Mouse (Mus musculus) left cerebral cortex, adult 11 months (tissue): Measurements from ENCODE around the gene Kat6b.

Experiments used
- DNase-seq: peaks from one replicate; pipeline ENCODE4 v3.0.0; 2022; ENCODE audit warnings: low spot score

The Kat6b gene

GRCm38 (mm10) chr14:21560481-21561209, 79.4 kb downstream of the Kat6b start:
- DNase-seq: no peak

- no peak for DNase-seq
Observed at GRCm38 (mm10) chr14:21561396-21562065, 80.3 kb downstream of the Kat6b start.

- no peak for DNase-seq
Observed at GRCm38 (mm10) chr14:21563584-21564118, 82.4 kb downstream of the Kat6b start.

GRCm38 (mm10) chr14:21565541-21566353, 84.5 kb downstream of the Kat6b start:
- no peak for DNase-seq

- DNase-seq: no peak
Observed at GRCm38 (mm10) chr14:21567293-21567984, 86.2 kb downstream of the Kat6b start.

- no peak for DNase-seq
Observed at GRCm38 (mm10) chr14:21568821-21569220, 87.6 kb downstream of the Kat6b start.

GRCm38 (mm10) chr14:21574686-21575309, 93.6 kb downstream of the Kat6b start:
- no peak for DNase-seq

GRCm38 (mm10) chr14:21576867-21577266, 95.6 kb downstream of the Kat6b start:
- DNase-seq: no peak

- no peak for DNase-seq
Observed at GRCm38 (mm10) chr14:21581198-21581597, 100.0 kb downstream of the Kat6b start.

- no peak for DNase-seq
Observed at GRCm38 (mm10) chr14:21582301-21582700, 101.1 kb downstream of the Kat6b start.

- no peak for DNase-seq
Observed at GRCm38 (mm10) chr14:21583051-21583450, 101.8 kb downstream of the Kat6b start.

GRCm38 (mm10) chr14:21583868-21584267, 102.6 kb downstream of the Kat6b start:
- DNase-seq: no peak

- no peak for DNase-seq
Observed at GRCm38 (mm10) chr14:21584468-21585135, 103.4 kb downstream of the Kat6b start.

- no peak for DNase-seq
Observed at GRCm38 (mm10) chr14:21585491-21586251, 104.4 kb downstream of the Kat6b start.

GRCm38 (mm10) chr14:21586481-21587118, 105.4 kb downstream of the Kat6b start:
- DNase-seq: no peak

GRCm38 (mm10) chr14:21587931-21588330, 106.7 kb downstream of the Kat6b start:
- DNase-seq: no peak

GRCm38 (mm10) chr14:21589620-21590019, 108.4 kb downstream of the Kat6b start:
- DNase-seq: no peak

GRCm38 (mm10) chr14:21590205-21590604, 109.0 kb downstream of the Kat6b start:
- no peak for DNase-seq

GRCm38 (mm10) chr14:21592152-21592551, 110.9 kb downstream of the Kat6b start:
- no peak for DNase-seq
